25 mouse cellular contexts compared by ENCODE assay signal in genomic region chr4:141270201-141270940, GRCm38 (mm10). TPM values are rescaled to one million over a fixed set of nuclear protein-coding genes. Genes with fewer than 3 reads are reported as not detected.
DNase-seq lines count a peak whose midpoint lies in the region; ATAC-seq lines count a peak whose summit lies in the region.
"Had no signal": no experiment of that assay in that cellular context is flagged by ENCODE, and none has a peak within 500 bp of the region (broad histone marks: within the 10 kb centered on the region; RNA-seq: fewer than 3 reads in every experiment).

No protein-coding gene starts in this region.

- 0 out of 2 replicates have a peak overlapping the region, but pooled peaks have one; percentile 59 for H3K27ac ChIP-seq in midbrain, embryonic 10.5 days (replicated peaks)
- H3K27ac ChIP-seq in midbrain, embryonic 16.5 days (ENCODE audit: low read length), result no peak overlapping the region
- H3K27ac ChIP-seq: embryonic facial prominence, embryonic 10.5 days; embryonic facial prominence, embryonic 13.5 days; forebrain, embryonic 12.5 days; hindbrain, embryonic 14.5 days had no signal

- H3K4me1 ChIP-seq in midbrain, embryonic 10.5 days, result peaks cover 32% of the 10 kb centered on the region
- peaks cover 11% of the 10 kb centered on the region; the same call in 1 of the 2 replicates for H3K4me1 ChIP-seq in midbrain, embryonic 16.5 days (ENCODE audit: control insufficient read depth, insufficient read depth, low read length)

- intact Hi-C loops in heart, postnatal 10 days (cut with DNase I), result no loop called here

- 66% methylated on average over 15 of the region's 15 CpGs for WGBS in midbrain, embryonic 10.5 days
- 63% methylated on average over 15 of the region's 15 CpGs for WGBS in midbrain, embryonic 16.5 days

- H3K4me2 ChIP-seq in midbrain, embryonic 16.5 days (ENCODE audit: low read length), result no peak overlapping the region
- H3K4me2 ChIP-seq: embryonic facial prominence, embryonic 13.5 days; forebrain, embryonic 12.5 days; heart, embryonic 11.5 days; hindbrain, embryonic 14.5 days had no signal

- no peak for DNase-seq in midbrain, embryonic 10.5 days (ENCODE audit: low spot score)
- DNase-seq in ES-CJ7 (ENCODE audit: low read depth, low spot score), result peak; percentile 78
- peak; percentile 79 for DNase-seq in ZHBTc4 (ENCODE audit: low read depth, low spot score)
- no peak for DNase-seq in heart, postnatal 10 days
- no peak for DNase-seq in kidney, postnatal 36 days
- DNase-seq: adrenal gland, adult 8-10 months; adrenal gland, postnatal 25 days; cerebellum, adult 11-12 months; cerebellum, adult 8-10 months; cerebellum, postnatal 10 days; cerebellum, postnatal 36 days; embryo, embryonic 11 days; gastrocnemius, postnatal 10 days; gastrocnemius, postnatal 36 days; heart, postnatal 36 days had no signal

- peaks cover 32% of the 10 kb centered on the region for H3K27me3 ChIP-seq in midbrain, embryonic 10.5 days (ENCODE audit: low read depth, poor library complexity, severe bottlenecking)
- H3K27me3 ChIP-seq in midbrain, embryonic 16.5 days (ENCODE audit: control insufficient read depth, insufficient read depth, low read depth, low read length), result no peaks in the 10 kb centered on the region
- H3K27me3 ChIP-seq: embryonic facial prominence, embryonic 13.5 days had no signal

- no peak for ATAC-seq in midbrain, embryonic 16.5 days
- ATAC-seq: activated CD4-positive, CD25-positive, alpha-beta regulatory T cell, adult 4 months; forebrain, embryonic 16.5 days had no signal

- no peak overlapping the region for H3K9ac ChIP-seq in midbrain, embryonic 16.5 days (ENCODE audit: low read depth, low read length)
- H3K9ac ChIP-seq: embryonic facial prominence, embryonic 13.5 days; forebrain, embryonic 12.5 days; hindbrain, embryonic 14.5 days had no signal

- 0 out of 2 replicates have a peak, but pooled peaks cover 4% of the 10 kb centered on the region for H3K9me3 ChIP-seq in midbrain, embryonic 10.5 days (replicated peaks)
- no peaks in the 10 kb centered on the region for H3K9me3 ChIP-seq in midbrain, embryonic 16.5 days (replicated peaks; ENCODE audit: control insufficient read depth, low read length, poor library complexity, severe bottlenecking)
- H3K9me3 ChIP-seq: embryonic facial prominence, embryonic 10.5 days; embryonic facial prominence, embryonic 13.5 days had no signal

- no peak overlapping the region for H3K4me3 ChIP-seq in midbrain, embryonic 10.5 days
- no peak overlapping the region for H3K4me3 ChIP-seq in midbrain, embryonic 16.5 days (ENCODE audit: low read depth, low read length)
- H3K4me3 ChIP-seq: embryonic facial prominence, embryonic 10.5 days; embryonic facial prominence, embryonic 13.5 days; erythroblast, embryonic 14.5 days; forebrain, embryonic 12.5 days had no signal

- no peaks in the 10 kb centered on the region for H3K36me3 ChIP-seq in midbrain, embryonic 10.5 days
- no peaks in the 10 kb centered on the region for H3K36me3 ChIP-seq in midbrain, embryonic 16.5 days (ENCODE audit: control insufficient read depth, insufficient read depth, low read length)
- H3K36me3 ChIP-seq: embryonic facial prominence, embryonic 10.5 days; embryonic facial prominence, embryonic 13.5 days; forebrain, embryonic 12.5 days had no signal

RNA-seq across cellular contexts. Expression of gene Epha2, which starts 30.7 kb away (rescaled TPM):
- polyA plus RNA-seq in midbrain, embryonic 10.5 days (2016; fragmentation: Nextera tagmentation; extraction: Ambion mirVana), result 3.6 and 3.7 TPM in 2 replicates
- 0.94 and 1.0 TPM in 2 replicates for polyA plus RNA-seq in midbrain, embryonic 16.5 days (2015; fragmentation: Nextera tagmentation; extraction: Ambion mirVana)
- 1 to 10 TPM; 8.1 TPM for total RNA-seq in heart, postnatal 10 days (2021)
- polyA plus RNA-seq: activated CD4-positive, CD25-positive, alpha-beta regulatory T cell, adult 4 months; erythroblast, embryonic 14.5 days had no signal

RNA-seq across cellular contexts. Expression of gene Arhgef19, which starts 31.1 kb away (rescaled TPM):
- 0.64 and 1.4 TPM in 2 replicates for polyA plus RNA-seq in midbrain, embryonic 10.5 days (2016; fragmentation: Nextera tagmentation; extraction: Ambion mirVana)
- polyA plus RNA-seq in midbrain, embryonic 16.5 days (2015; fragmentation: Nextera tagmentation; extraction: Ambion mirVana), result 1.1 and 1.3 TPM in 2 replicates
- 10 to 100 TPM; 11.6 to 14.7 TPM for total RNA-seq in heart, postnatal 10 days (2021)
- total RNA-seq: granulocyte monocyte progenitor cell, adult 5-6 weeks had no signal
- polyA plus RNA-seq: activated CD4-positive, CD25-positive, alpha-beta regulatory T cell, adult 4 months had no signal

RNA-seq across cellular contexts. Expression of gene Rsg1, which starts 56.6 kb away (rescaled TPM):
- polyA plus RNA-seq in midbrain, embryonic 10.5 days (2016; fragmentation: Nextera tagmentation; extraction: Ambion mirVana), result 7.4 and 7.5 TPM in 2 replicates
- polyA plus RNA-seq in midbrain, embryonic 16.5 days (2015; fragmentation: Nextera tagmentation; extraction: Ambion mirVana), result 7.9 and 10.5 TPM in 2 replicates
- total RNA-seq in heart, postnatal 10 days (2021), result 1 to 10 TPM; 1.0 to 1.2 TPM
- total RNA-seq: gastrocnemius, postnatal 36 days had no signal
- polyA plus RNA-seq: erythroblast, embryonic 14.5 days had no signal

Comparison
In these comparisons a context has a peak if more than half of its experiments do, and no peak if none do; other contexts are left out.
1. DNase-seq: peak in ES-CJ7 (single experiment) and ZHBTc4 (single experiment); none in midbrain, embryonic 10.5 days (single experiment), heart, postnatal 10 days (0 of 2) and kidney, postnatal 36 days (0 of 2).